Mouse (Mus musculus): ENCODE measurements around the gene Ccdc155.
"Not testable (repeated sequence)": the region's sequence is repeated elsewhere in the genome, so short reads cannot be mapped to it uniquely, and the experiment has no call there.

Gene Ccdc155

GRCm38 (mm10) chr7:45185921-45186320, 18.8 kb downstream of the Ccdc155 start:
- no peak for DNase-seq

DNA sequence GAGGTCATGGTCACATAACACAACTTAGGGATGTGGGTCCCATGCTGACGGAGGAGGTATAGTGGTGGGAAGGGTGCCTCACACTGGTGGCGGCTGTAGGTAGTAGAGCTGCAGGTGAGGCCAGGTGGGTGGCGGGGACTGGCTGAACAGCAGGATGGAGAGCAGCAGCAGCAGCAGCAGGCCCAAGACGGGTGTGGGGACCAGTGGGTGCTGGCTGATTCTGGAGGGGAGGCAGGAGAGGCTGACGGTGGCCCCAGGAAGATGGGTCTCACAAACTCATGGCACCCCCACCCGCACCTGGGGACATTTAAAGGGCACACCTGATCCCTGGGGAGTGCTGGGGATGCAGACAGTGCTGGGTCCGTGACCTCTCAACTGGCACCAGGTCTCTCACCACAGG, 21.0 kb downstream of the Ccdc155 start:
- no peak for DNase-seq

DNA sequence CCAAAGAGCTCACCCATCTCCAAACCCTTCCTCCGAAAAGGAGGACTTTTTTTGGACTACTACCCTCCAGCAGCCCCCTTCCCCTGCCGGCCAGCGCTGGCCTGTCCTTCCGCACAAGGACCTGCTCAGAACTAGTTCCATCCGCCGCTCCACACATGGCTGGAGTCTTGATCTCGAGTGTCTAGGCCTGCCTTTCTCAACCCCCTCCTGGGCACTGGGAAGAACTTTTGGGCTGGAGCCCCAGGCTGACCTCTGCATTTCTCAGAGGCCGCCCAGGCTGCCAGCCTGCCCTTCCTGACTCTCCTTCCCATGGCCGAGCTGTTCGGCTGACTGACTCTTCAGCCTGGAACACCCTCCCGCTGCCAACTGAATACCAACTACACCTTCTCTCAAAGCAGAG, 22.1 kb downstream of the Ccdc155 start:
- DNase-seq: peak; percentile 34

- DNase-seq: peak; percentile 91
Measured at GRCm38 (mm10) chr7:45182199-45182601, 22.5 kb downstream of the Ccdc155 start.

GRCm38 (mm10) chr7:45181540-45181939, 23.2 kb downstream of the Ccdc155 start:
- DNase-seq: no peak

DNA sequence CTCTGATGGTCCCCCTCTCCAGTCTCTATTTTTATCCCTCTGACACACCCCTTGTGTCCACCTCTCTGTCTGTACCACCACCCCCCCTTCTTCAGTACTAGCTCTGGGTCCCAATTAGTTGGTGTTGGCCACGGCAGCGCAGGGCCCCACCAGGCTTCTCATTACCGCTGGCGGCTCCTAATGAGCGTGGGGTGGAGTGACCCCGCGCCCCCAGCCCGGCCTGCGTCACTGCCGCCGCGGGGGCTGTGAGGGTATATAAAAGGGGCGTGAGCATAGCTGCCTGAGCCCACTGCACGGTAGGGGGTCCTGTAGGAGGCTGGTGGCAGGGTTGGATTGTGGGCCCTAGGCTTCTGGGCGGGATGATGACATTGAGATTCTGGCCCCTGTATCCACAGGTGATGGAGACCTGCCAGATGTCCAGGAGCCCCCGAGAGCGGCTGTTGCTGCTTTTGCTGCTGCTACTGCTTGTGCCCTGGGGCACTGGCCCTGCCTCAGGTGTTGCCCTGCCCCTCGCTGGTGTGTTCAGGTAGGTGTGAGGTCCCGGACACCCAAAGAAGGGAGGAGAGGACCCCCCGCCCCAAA, 23.7 kb downstream of the Ccdc155 start, which contains the start of gene Pth2:
Pth2 (plus strand) TSS at position 100 of the 582 bp plus-strand sequence.
- DNase-seq: no peak

GRCm38 (mm10) chr7:45179469-45179868, 25.2 kb downstream of the Ccdc155 start, which contains the start of gene Gfy:
TSS of gene Gfy (minus strand) at chr7:45179569.
- DNase-seq: no peak

GRCm38 (mm10) chr7:45178550-45178949, 26.1 kb downstream of the Ccdc155 start:
- DNase-seq: no peak

DNA sequence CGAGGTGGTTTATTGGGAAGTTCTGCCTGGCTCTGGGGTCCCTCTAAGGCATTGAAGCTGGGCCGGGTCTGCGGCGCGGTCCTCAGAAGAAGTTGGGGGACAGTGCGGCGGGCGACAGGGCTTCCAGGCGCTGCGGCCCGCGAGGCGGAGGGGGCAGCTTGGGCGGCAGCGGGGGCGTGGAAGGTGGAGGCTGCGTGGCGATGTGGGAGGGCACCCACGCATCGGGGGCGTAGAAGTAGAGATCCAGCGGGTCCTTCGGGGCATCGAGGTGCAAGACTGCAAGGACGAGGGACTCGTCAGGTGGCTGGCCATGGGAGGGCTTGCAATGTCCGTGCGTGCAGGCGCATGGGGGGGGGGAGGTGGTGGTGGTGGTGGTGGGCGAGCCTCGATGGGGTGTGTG, 28.3 kb downstream of the Ccdc155 start:
- no peak for DNase-seq

DNA sequence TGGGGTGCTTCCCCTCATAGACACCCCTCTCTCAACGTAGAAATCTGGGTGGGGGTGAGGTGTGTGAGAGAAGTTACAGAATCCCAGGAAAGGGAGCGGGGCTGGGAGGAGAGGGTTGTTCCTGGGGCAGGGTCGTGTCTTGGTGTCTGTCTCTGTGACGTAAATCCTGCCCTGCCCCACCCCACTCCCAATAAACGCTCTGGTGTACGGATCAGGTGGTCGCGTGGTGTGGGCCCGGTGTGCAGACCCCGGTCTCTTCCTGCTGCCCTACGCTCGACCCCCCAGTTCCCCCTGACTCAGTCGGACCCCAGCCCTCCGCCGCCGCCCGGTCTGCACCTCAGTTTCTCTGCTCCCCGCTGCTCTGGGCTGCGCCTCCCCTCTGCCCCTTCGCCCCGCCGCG, 28.8 kb downstream of the Ccdc155 start:
- DNase-seq: no peak

DNA sequence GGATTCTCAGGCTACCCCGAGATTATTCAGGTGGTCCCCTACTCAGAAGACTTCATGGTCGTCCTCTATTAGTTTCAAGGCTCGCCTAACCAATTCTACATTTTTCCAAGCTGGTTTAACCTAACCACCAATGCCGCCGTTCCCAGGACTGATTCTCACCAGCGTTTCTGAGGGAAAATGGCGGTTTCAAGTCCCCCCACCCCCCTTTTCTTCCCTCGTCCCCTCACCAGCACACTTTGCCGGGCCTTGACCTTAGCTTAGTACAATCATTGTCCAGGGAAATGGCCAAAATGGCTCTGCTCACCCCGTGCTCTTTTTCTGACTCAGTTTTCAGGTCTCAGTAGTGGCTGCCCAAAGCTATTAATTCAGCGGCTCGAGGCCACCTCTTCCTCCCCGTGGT, 29.3 kb downstream of the Ccdc155 start:
- DNase-seq: no peak

DNA sequence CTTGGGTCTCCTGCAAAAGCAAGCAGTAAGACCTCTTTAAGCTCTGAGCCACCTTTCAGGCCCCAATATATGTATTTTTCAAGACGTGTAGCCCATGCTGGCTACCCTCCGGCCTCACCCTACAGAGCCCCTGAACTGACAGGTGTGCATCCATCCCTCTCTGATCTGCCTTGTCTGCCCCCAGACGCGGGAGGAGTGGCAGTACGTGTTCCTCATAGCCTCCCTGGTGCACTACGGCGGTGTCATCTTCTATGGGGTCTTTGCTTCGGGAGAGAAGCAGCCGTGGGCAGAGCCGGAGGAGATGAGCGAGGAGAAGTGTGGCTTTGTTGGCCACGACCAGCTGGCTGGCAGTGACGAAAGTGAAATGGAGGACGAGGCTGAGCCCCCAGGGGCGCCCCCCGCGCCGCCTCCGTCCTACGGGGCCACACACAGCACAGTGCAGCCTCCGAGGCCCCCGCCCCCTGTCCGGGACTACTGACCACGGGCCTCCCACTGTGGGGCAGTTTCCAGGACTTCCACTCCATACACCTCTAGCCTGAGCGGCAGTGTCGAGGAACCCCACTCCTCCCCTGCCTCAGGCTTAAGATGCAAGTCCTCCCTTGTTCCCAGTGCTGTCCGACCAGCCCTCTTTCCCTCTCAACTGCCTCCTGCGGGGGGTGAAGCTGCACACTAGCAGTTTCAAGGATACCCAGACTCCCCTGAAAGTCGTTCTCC, 30.0 kb downstream of the Ccdc155 start:
- no peak for DNase-seq

DNA sequence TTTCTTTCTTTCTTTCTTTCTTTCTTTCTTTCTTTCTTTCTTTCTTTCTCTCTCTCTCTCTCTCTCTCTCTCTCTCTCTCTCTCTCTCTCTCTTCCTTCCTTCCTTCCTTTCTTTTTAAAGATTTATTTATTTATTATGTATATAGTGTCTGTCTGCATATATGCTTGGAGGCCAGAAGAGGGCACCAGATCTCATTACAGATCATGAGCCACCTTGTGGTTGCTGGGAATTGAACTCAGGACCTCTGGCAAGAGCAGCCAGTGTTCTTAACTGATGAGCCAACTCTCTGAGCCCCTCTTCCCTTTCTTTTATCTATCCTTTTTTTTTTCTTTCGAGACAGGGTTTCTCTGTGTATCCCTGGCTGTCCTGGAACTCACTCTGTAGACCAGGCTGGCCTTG, 30.9 kb downstream of the Ccdc155 start:
- DNase-seq: not testable (repeated sequence)

DNA sequence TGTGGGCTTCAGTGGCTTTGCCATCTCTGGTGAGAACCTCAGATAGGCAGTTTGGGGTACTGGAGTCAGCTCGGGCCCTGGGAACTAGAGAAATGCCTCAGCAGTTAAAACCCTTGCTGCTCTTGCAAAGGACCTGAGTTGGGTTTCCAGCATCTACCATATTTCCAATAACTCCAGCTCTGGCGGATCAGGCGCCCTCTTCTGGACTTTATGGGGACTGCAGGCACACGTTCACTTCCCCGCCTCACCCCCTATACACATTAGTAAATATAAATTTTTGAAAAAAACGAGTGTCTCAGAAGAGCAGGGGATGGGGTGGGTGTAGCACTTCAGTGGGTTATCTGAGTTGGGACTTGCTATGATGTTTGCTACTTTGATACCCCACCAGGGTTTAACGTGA, 31.7 kb downstream of the Ccdc155 start:
- DNase-seq: peak; percentile 22

DNA sequence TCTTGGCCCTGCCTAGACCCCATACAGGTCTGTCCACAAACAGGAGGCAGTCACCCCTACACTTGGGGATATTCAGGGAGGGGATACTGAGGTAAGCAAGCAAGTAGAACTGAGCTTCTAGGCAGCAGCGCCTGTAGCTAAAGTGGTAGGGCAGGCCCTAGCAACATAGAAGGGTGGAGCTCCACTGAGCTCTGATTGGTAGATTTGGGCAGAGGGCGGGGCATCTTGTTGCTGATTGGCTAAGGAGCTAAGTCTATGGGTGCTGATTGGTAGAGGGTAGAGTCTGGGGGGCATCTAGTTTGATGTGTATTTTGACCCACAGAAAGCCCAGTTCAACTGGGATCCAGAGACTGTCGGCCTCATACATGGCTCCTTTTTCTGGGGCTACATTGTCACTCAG, 35.2 kb downstream of the Ccdc155 start:
- no peak for DNase-seq

DNA sequence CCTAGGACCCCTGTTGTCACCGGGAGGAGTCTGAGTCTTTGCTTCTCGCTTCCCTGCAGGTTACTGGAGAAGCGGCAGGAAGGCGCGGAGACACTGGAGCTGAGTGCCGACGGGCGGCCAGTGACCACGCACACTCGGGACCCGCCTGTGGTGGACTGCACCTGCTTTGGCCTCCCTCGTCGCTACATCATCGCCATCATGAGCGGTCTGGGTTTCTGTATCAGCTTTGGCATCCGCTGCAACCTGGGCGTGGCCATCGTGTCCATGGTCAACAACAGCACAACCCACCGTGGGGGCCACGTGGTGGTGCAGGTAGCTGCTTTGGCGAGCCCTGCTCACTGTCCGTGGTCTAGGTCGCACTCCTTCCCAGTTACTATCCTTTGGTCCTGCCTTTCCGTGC, 36.0 kb downstream of the Ccdc155 start:
- no peak for DNase-seq

DNA sequence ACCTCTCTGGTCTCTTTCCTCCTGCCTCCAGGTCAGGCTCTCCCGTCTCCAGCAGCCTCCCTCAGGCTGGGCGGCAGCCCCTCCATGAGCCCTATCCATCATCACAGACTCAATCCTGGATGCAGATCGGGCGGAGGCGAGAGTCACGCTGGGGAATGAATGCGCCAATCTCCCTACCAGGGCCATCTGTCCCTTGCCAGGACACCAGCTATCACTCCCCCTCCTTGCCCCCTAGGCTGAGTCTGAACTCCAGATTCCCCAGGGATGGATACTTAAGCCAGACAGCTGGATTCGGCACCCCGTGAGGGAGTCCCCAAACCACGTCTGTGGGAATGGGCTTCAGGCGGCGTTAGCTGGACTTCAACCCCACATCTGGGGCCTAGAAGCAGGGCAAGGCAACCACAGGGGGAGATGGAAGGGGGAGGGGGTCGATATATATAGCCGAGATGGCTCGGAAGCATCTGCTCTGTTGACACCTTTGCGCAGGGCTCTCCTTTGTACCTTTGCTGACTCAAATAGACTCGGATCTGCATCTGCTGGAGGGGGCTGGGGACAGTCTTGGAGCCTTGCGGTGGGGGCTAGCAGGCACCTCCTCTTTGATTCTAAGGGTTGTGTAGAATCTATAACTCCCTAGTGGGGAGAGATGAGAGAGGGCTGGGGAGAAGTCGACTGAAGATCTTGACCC, 36.8 kb downstream of the Ccdc155 start:
- DNase-seq: no peak

- DNase-seq: no peak
Measured at GRCm38 (mm10) chr7:45166950-45167401, 37.7 kb downstream of the Ccdc155 start.

DNA sequence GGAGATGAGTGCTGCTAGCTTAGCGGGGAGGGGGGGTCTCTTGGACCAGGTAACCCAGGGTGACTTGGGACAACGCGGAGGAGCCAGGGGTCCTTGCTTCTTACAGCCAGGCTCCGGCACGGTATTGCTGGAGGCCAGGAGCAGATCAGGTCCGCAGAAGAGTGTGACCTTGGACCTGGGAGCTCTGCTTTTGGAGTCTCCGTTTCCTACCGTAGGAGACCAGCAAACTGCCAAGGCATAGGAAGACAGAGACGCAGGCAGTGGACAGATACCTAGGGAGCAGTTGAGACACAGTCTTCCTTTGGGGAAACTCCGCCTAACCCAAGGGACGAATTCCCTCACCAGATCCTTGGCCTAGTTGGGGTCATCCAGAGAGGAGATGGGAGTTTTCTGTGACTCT, 39.0 kb downstream of the Ccdc155 start:
- no peak for DNase-seq

DNA sequence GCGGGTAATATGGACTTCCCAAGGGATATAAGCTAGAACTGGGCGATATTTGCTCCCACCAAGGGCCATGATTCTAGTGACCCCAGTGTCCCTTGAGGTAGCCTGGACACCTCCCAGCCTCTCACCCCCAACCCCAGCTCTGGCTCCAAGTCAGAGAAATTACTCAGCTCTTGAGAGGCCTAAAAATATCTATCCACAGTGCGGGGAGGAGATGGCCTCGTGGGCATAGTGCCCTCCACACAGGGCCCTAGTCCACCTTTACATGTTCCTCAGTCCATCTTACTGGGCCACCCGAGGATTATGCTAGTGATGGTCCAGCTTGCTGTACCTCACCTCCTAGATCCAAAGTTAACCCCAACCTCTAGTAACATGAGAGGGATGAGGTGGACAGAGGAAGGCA, 39.9 kb downstream of the Ccdc155 start:
- DNase-seq: no peak

GRCm38 (mm10) chr7:45163735-45164490, 40.8 kb downstream of the Ccdc155 start, which contains the start of gene Slc17a7:
TSS of gene Slc17a7 (plus strand) at chr7:45163949.
- DNase-seq: peak; percentile 31

GRCm38 (mm10) chr7:45162996-45163615, 41.6 kb downstream of the Ccdc155 start:
- DNase-seq: no peak

DNA sequence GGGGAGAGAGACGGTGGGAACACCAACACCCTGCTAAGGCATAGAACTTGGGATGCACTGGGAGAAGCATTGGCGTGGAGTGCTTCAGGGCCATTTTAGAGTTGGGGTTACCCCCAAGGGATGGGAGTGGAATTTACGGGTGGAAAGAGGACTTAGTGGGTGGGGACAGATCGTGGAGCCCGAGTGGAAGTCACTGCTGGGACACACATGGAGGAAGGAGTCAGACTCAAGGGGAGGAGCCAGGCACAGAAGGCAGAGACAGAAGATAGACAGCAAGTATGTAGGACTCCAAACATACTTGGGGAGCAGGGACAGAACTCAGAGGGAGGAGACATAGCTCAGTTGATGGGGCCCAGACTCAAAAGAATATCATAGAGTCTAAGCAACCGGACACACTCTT, 42.1 kb downstream of the Ccdc155 start:
- no peak for DNase-seq

Measured in kidney, adult 9 months (tissue).